Mouse (Mus musculus): ENCODE measurements around the gene Efcab9.

GRCm38 (mm10) chr11:32535646-32536045, 3.8 kb upstream of the Efcab9 start:
- TF ChIP-seq CTCF (conservative IDR thresholded peaks at IDR 0.05 in 1 of 2, IDR thresholded peaks at IDR 0.05 in 1 of 2; ENCODE audit: low read depth in 2 of 2, low read length in 2 of 2) (0 out of 4 replicates have a peak, but pooled peaks of 1 of the 2 experiments have one; percentile 3), MXI1 (IDR thresholded peaks at IDR 0.05; ENCODE audit: low read depth, low read length) (no peak), NRF1 (IDR thresholded peaks at IDR 0.05; ENCODE audit: low read depth, low read length) (no peak)
